Mouse (Mus musculus): ENCODE measurements at regions not wholly inside any gene's neighbourhood (a gene's known extent, or its start where the extent isn't known, plus 50 kb on each side); places are given as distances from the start of the nearest gene placed in this dataset.

GRCm38 (mm10) chr12:33496306-33496705, 66.9 kb downstream of the Twistnb start:
- no peak for TF ChIP-seq EP300 (IDR thresholded peaks at IDR 0.05)
- no peak for TF ChIP-seq CTCF (IDR thresholded peaks at IDR 0.05)
